Mouse (Mus musculus): ENCODE measurements at regions not wholly inside any gene's neighbourhood (a gene's known extent, or its start where the extent isn't known, plus 50 kb on each side); places are given as distances from the start of the nearest gene placed in this dataset.

- H3K9me3 ChIP-seq (ENCODE audit: control insufficient read depth, low read depth, low read length) = no peaks in the 10 kb centered on the region
- H3K4me2 ChIP-seq (replicated peaks; ENCODE audit: low read depth, low read length) = no peak overlapping the region
- no peak overlapping the region for H3K4me3 ChIP-seq (ENCODE audit: low read depth, low read length)
- ATAC-seq (ENCODE audit: insufficient number of reproducible peaks, insufficient read depth, low FRiP score, low read depth) = peak; percentile 33; the same call in 1 of the 2 replicates
- no peaks in the 10 kb centered on the region for H3K4me1 ChIP-seq (ENCODE audit: control insufficient read depth, insufficient read depth, low read length)
- no peaks in the 10 kb centered on the region for H3K27me3 ChIP-seq (ENCODE audit: control insufficient read depth, insufficient read depth, low read length)
- whole genome bisulfite sequencing = 42% methylated on average over 5 of the region's 5 CpGs
- no peaks in the 10 kb centered on the region for H3K36me3 ChIP-seq (ENCODE audit: control insufficient read depth, insufficient read depth, low read length)
- H3K27ac ChIP-seq (ENCODE audit: low read length) = no peak overlapping the region
- no peak overlapping the region for H3K9ac ChIP-seq (replicated peaks; ENCODE audit: low read depth, low read length)
These were observed 71.4 kb downstream of the Fam173b start for GRCm38 (mm10) chr15:31673038-31673437.

- 49% methylated on average over 7 of the region's 7 CpGs for WGBS
- Histone ChIP-seq H3K9ac (replicated peaks; ENCODE audit: low read depth, low read length) (no peak overlapping the region), H3K4me3 (ENCODE audit: low read depth, low read length) (no peak overlapping the region), H3K36me3 (ENCODE audit: control insufficient read depth, insufficient read depth, low read length) (no peaks in the 10 kb centered on the region), H3K4me1 (ENCODE audit: control insufficient read depth, insufficient read depth, low read length) (no peaks in the 10 kb centered on the region), H3K27ac (ENCODE audit: low read length) (no peak overlapping the region), H3K4me2 (replicated peaks; ENCODE audit: low read depth, low read length) (no peak overlapping the region), H3K9me3 (ENCODE audit: control insufficient read depth, low read depth, low read length) (no peaks in the 10 kb centered on the region), H3K27me3 (ENCODE audit: control insufficient read depth, insufficient read depth, low read length) (no peaks in the 10 kb centered on the region)
- no peak for ATAC-seq (ENCODE audit: insufficient number of reproducible peaks, insufficient read depth, low FRiP score, low read depth)
These were observed 75.1 kb downstream of the Fam173b start for GRCm38 (mm10) chr15:31676771-31677191.

GRCm38 (mm10) chr15:31693109-31693508 lies 91.5 kb downstream of the Fam173b start:
- Histone ChIP-seq H3K9me3 (ENCODE audit: control insufficient read depth, low read depth, low read length) (no peaks in the 10 kb centered on the region), H3K27me3 (ENCODE audit: control insufficient read depth, insufficient read depth, low read length) (no peaks in the 10 kb centered on the region), H3K27ac (ENCODE audit: low read length) (no peak overlapping the region), H3K4me1 (ENCODE audit: control insufficient read depth, insufficient read depth, low read length) (no peaks in the 10 kb centered on the region), H3K36me3 (ENCODE audit: control insufficient read depth, insufficient read depth, low read length) (no peaks in the 10 kb centered on the region), H3K9ac (replicated peaks; ENCODE audit: low read depth, low read length) (no peak overlapping the region), H3K4me2 (replicated peaks; ENCODE audit: low read depth, low read length) (no peak overlapping the region), H3K4me3 (ENCODE audit: low read depth, low read length) (no peak overlapping the region)
- WGBS = 60% methylated on average over 3 of the region's 3 CpGs
- no peak for ATAC-seq (ENCODE audit: insufficient number of reproducible peaks, insufficient read depth, low FRiP score, low read depth)

GRCm38 (mm10) chr15:31694877-31695671 lies 93.4 kb downstream of the Fam173b start:
- H3K4me3 ChIP-seq (ENCODE audit: low read depth, low read length) = no peak overlapping the region
- H3K4me1 ChIP-seq (ENCODE audit: control insufficient read depth, insufficient read depth, low read length) = no peaks in the 10 kb centered on the region
- no peaks in the 10 kb centered on the region for H3K9me3 ChIP-seq (ENCODE audit: control insufficient read depth, low read depth, low read length)
- ATAC-seq (ENCODE audit: insufficient number of reproducible peaks, insufficient read depth, low FRiP score, low read depth) = no peak
- H3K27ac ChIP-seq (ENCODE audit: low read length) = no peak overlapping the region
- H3K9ac ChIP-seq (replicated peaks; ENCODE audit: low read depth, low read length) = no peak overlapping the region
- no peak overlapping the region for H3K4me2 ChIP-seq (replicated peaks; ENCODE audit: low read depth, low read length)
- 82% methylated on average over 8 of the region's 8 CpGs for WGBS
- no peaks in the 10 kb centered on the region for H3K27me3 ChIP-seq (ENCODE audit: control insufficient read depth, insufficient read depth, low read length)
- no peaks in the 10 kb centered on the region for H3K36me3 ChIP-seq (ENCODE audit: control insufficient read depth, insufficient read depth, low read length)

GRCm38 (mm10) chr15:31703400-31703799 lies 101.7 kb downstream of the Fam173b start:
- Histone ChIP-seq H3K27me3 (ENCODE audit: control insufficient read depth, insufficient read depth, low read length) (no peaks in the 10 kb centered on the region), H3K36me3 (ENCODE audit: control insufficient read depth, insufficient read depth, low read length) (no peaks in the 10 kb centered on the region), H3K4me2 (replicated peaks; ENCODE audit: low read depth, low read length) (no peak overlapping the region), H3K9ac (replicated peaks; ENCODE audit: low read depth, low read length) (no peak overlapping the region), H3K27ac (ENCODE audit: low read length) (no peak overlapping the region), H3K9me3 (ENCODE audit: control insufficient read depth, low read depth, low read length) (peaks cover 4% of the 10 kb centered on the region; the same call in 1 of the 2 replicates), H3K4me3 (ENCODE audit: low read depth, low read length) (no peak overlapping the region), H3K4me1 (ENCODE audit: control insufficient read depth, insufficient read depth, low read length) (no peaks in the 10 kb centered on the region)
- WGBS = 73% methylated on average over 2 of the region's 2 CpGs
- ATAC-seq (ENCODE audit: insufficient number of reproducible peaks, insufficient read depth, low FRiP score, low read depth) = no peak

- H3K4me2 ChIP-seq (replicated peaks; ENCODE audit: low read depth, low read length) = no peak overlapping the region
- no peaks in the 10 kb centered on the region for H3K4me1 ChIP-seq (ENCODE audit: control insufficient read depth, insufficient read depth, low read length)
- H3K36me3 ChIP-seq (ENCODE audit: control insufficient read depth, insufficient read depth, low read length) = no peaks in the 10 kb centered on the region
- H3K27me3 ChIP-seq (ENCODE audit: control insufficient read depth, insufficient read depth, low read length) = no peaks in the 10 kb centered on the region
- WGBS = 91% methylated on average over 1 of the region's 1 CpGs
- H3K4me3 ChIP-seq (ENCODE audit: low read depth, low read length) = no peak overlapping the region
- no peak overlapping the region for H3K27ac ChIP-seq (ENCODE audit: low read length)
- H3K9ac ChIP-seq (replicated peaks; ENCODE audit: low read depth, low read length) = no peak overlapping the region
- no peak for ATAC-seq (ENCODE audit: insufficient number of reproducible peaks, insufficient read depth, low FRiP score, low read depth)
- peaks cover 4% of the 10 kb centered on the region; the same call in 1 of the 2 replicates for H3K9me3 ChIP-seq (ENCODE audit: control insufficient read depth, low read depth, low read length)
These were observed 105.8 kb downstream of the Fam173b start for GRCm38 (mm10) chr15:31707416-31707815.

- no peak overlapping the region for H3K4me3 ChIP-seq (ENCODE audit: low read depth, low read length)
- H3K36me3 ChIP-seq (ENCODE audit: control insufficient read depth, insufficient read depth, low read length) = no peaks in the 10 kb centered on the region
- no peak overlapping the region for H3K27ac ChIP-seq (ENCODE audit: low read length)
- H3K27me3 ChIP-seq (ENCODE audit: control insufficient read depth, insufficient read depth, low read length) = no peaks in the 10 kb centered on the region
- no peaks in the 10 kb centered on the region for H3K4me1 ChIP-seq (ENCODE audit: control insufficient read depth, insufficient read depth, low read length)
- H3K9me3 ChIP-seq (ENCODE audit: control insufficient read depth, low read depth, low read length) = no peaks in the 10 kb centered on the region
- no peak overlapping the region for H3K9ac ChIP-seq (replicated peaks; ENCODE audit: low read depth, low read length)
- no peak for ATAC-seq (ENCODE audit: insufficient number of reproducible peaks, insufficient read depth, low FRiP score, low read depth)
- 88% methylated on average over 1 of the region's 1 CpGs for WGBS
- no peak overlapping the region for H3K4me2 ChIP-seq (replicated peaks; ENCODE audit: low read depth, low read length)
These were observed 119.4 kb downstream of the Fam173b start for GRCm38 (mm10) chr15:31721019-31721418.

GRCm38 (mm10) chr15:31722429-31722828 lies 120.8 kb downstream of the Fam173b start:
- WGBS = 83% methylated on average over 5 of the region's 5 CpGs

GRCm38 (mm10) chr15:31724252-31724651 lies 122.6 kb downstream of the Fam173b start:
- Histone ChIP-seq H3K27me3 (ENCODE audit: control insufficient read depth, insufficient read depth, low read length) (no peaks in the 10 kb centered on the region), H3K27ac (ENCODE audit: low read length) (no peak overlapping the region), H3K9me3 (ENCODE audit: control insufficient read depth, low read depth, low read length) (no peaks in the 10 kb centered on the region), H3K36me3 (ENCODE audit: control insufficient read depth, insufficient read depth, low read length) (no peaks in the 10 kb centered on the region), H3K4me2 (replicated peaks; ENCODE audit: low read depth, low read length) (no peak overlapping the region), H3K9ac (replicated peaks; ENCODE audit: low read depth, low read length) (no peak overlapping the region), H3K4me1 (ENCODE audit: control insufficient read depth, insufficient read depth, low read length) (no peaks in the 10 kb centered on the region), H3K4me3 (ENCODE audit: low read depth, low read length) (no peak overlapping the region)
- ATAC-seq (ENCODE audit: insufficient number of reproducible peaks, insufficient read depth, low FRiP score, low read depth) = no peak
- 62% methylated on average over 11 of the region's 11 CpGs for WGBS

More at GRCm38 (mm10) chr15:31722429-31722828, 120.8 kb downstream of the Fam173b start:
- ATAC-seq (ENCODE audit: insufficient number of reproducible peaks, insufficient read depth, low FRiP score, low read depth) = no peak
- no peaks in the 10 kb centered on the region for H3K36me3 ChIP-seq (ENCODE audit: control insufficient read depth, insufficient read depth, low read length)
- H3K4me3 ChIP-seq (ENCODE audit: low read depth, low read length) = no peak overlapping the region
- H3K4me2 ChIP-seq (replicated peaks; ENCODE audit: low read depth, low read length) = no peak overlapping the region
- no peaks in the 10 kb centered on the region for H3K27me3 ChIP-seq (ENCODE audit: control insufficient read depth, insufficient read depth, low read length)
- H3K9ac ChIP-seq (replicated peaks; ENCODE audit: low read depth, low read length) = no peak overlapping the region
- no peaks in the 10 kb centered on the region for H3K4me1 ChIP-seq (ENCODE audit: control insufficient read depth, insufficient read depth, low read length)
- no peaks in the 10 kb centered on the region for H3K9me3 ChIP-seq (ENCODE audit: control insufficient read depth, low read depth, low read length)
- H3K27ac ChIP-seq (ENCODE audit: low read length) = no peak overlapping the region
